Mouse (Mus musculus): ENCODE results near the gene Igf1.

The Igf1 gene

GRCm38 (mm10) chr10:87897331-87897730 is 39.3 kb downstream of the Igf1 start:
- no peak for DNase-seq (ENCODE audit: low spot score in 2 of 2)

GRCm38 (mm10) chr10:87898826-87899225 is 40.8 kb downstream of the Igf1 start:
- DNase-seq (ENCODE audit: low spot score in 2 of 2): no peak

GRCm38 (mm10) chr10:87901916-87902315 is 43.9 kb downstream of the Igf1 start:
- no peak for DNase-seq (ENCODE audit: low spot score in 2 of 2)

- no peak for DNase-seq (ENCODE audit: low spot score in 2 of 2)
Measured at GRCm38 (mm10) chr10:87904324-87904723, 46.3 kb downstream of the Igf1 start.

GRCm38 (mm10) chr10:87905087-87905486 is 47.0 kb downstream of the Igf1 start:
- DNase-seq (ENCODE audit: low spot score in 2 of 2): no peak

- DNase-seq (ENCODE audit: low spot score in 2 of 2): no peak
Measured at GRCm38 (mm10) chr10:87906121-87906520, 48.1 kb downstream of the Igf1 start.

- no peak for DNase-seq (ENCODE audit: low spot score in 2 of 2)
Measured at GRCm38 (mm10) chr10:87906757-87907307, 48.8 kb downstream of the Igf1 start.

- DNase-seq (ENCODE audit: low spot score in 2 of 2): no peak
Measured at GRCm38 (mm10) chr10:87913852-87914251, 55.8 kb downstream of the Igf1 start.

GRCm38 (mm10) chr10:87914932-87915331 is 56.9 kb downstream of the Igf1 start:
- DNase-seq (ENCODE audit: low spot score in 2 of 2): no peak

- no peak for DNase-seq (ENCODE audit: low spot score in 2 of 2)
Measured at GRCm38 (mm10) chr10:87915782-87916181, 57.7 kb downstream of the Igf1 start.

GRCm38 (mm10) chr10:87922263-87922662 is 64.2 kb downstream of the Igf1 start:
- no peak for DNase-seq (ENCODE audit: low spot score in 2 of 2)

GRCm38 (mm10) chr10:87926564-87926963 is 68.5 kb downstream of the Igf1 start:
- no peak for DNase-seq (ENCODE audit: low spot score in 2 of 2)

GRCm38 (mm10) chr10:87927131-87927609 is 69.1 kb downstream of the Igf1 start:
- peak; percentile 39 to 69 for DNase-seq (ENCODE audit: low spot score in 2 of 2)

GRCm38 (mm10) chr10:87948192-87948591 is 90.1 kb downstream of the Igf1 start:
- no peak for DNase-seq (ENCODE audit: low spot score in 2 of 2)

GRCm38 (mm10) chr10:87971536-87971935 is 113.5 kb downstream of the Igf1 start:
- peak in 1 of 2 experiments; percentile 23 for DNase-seq (ENCODE audit: low spot score in 2 of 2)

- DNase-seq (ENCODE audit: low spot score in 2 of 2): no peak
Measured at GRCm38 (mm10) chr10:87973911-87974631, 116.0 kb downstream of the Igf1 start.

- no peak for DNase-seq (ENCODE audit: low spot score in 2 of 2)
Measured at GRCm38 (mm10) chr10:87985375-87985774, 127.3 kb downstream of the Igf1 start.

- peak in 1 of 2 experiments; percentile 4 for DNase-seq (ENCODE audit: low spot score in 2 of 2)
Measured at GRCm38 (mm10) chr10:87986201-87986600, 128.1 kb downstream of the Igf1 start.
